Mouse (Mus musculus) megakaryocyte, embryonic 14.5 days (primary cell): ENCODE data around the gene Gnas. TPM values are rescaled to one million over a fixed set of nuclear protein-coding genes. Genes with fewer than 3 reads are reported as not detected.

Source experiments
- H3K27me3 ChIP-seq: replicated peaks from 2 replicates; pipeline ENCODE3; 2012; ENCODE audit warnings: inconsistent platforms
- H3K36me3 ChIP-seq: replicated peaks from 2 replicates; pipeline ENCODE3; 2012; ENCODE audit warnings: low read length, inconsistent platforms, mixed read lengths
- H3K4me1 ChIP-seq: 2 replicates; pipeline ENCODE4 v1.6.1; 2012; ENCODE audit warnings: inconsistent platforms
- H3K4me3 ChIP-seq: replicated peaks from 2 replicates; pipeline ENCODE3; 2012; ENCODE audit warnings: moderate library complexity, mild to moderate bottlenecking, inconsistent platforms
- H3K9me3 ChIP-seq: 2 replicates; pipeline ENCODE4 v1.6.1; 2012; ENCODE audit warnings: inconsistent platforms
- FLI1 ChIP-seq: IDR thresholded peaks from 2 replicates; pipeline ENCODE4 v1.6.1; 2012; ENCODE audit warnings: low read length, inconsistent platforms, mixed read lengths
- GATA1 ChIP-seq: IDR thresholded peaks from 3 replicates; pipeline ENCODE4 v1.6.1; 2012; ENCODE audit warnings: mixed read lengths, low read length, inconsistent platforms, borderline replicate concordance
- polyA plus RNA-seq: library from polyadenylated mRNA; stranded (reverse); fragments of >175 nt; gene quantifications from 2 replicates; pipeline ENCODE4 v1.2.3, GENCODE M21; 2012; ENCODE audit warnings: low replicate concordance; ENCODE audit not compliant: insufficient read depth

The Gnas gene
- polyA plus RNA-seq, 1 experiment: 1,276 TPM

- no peak overlapping the region for H3K4me3 ChIP-seq
- no peak for TF ChIP-seq GATA1
- TF ChIP-seq FLI1: no peak
- H3K4me1 ChIP-seq: peaks cover 28% of the 10 kb centered on the region
- H3K9me3 ChIP-seq: no peaks in the 10 kb centered on the region
- no peaks in the 10 kb centered on the region for H3K27me3 ChIP-seq
- H3K36me3 ChIP-seq: no peaks in the 10 kb centered on the region
Observed at GRCm38 (mm10) chr2:174316661-174317060, 32.5 kb downstream of the Gnas start.

- Histone ChIP-seq H3K4me1 (peaks cover 7% of the 10 kb centered on the region), H3K27me3 (no peaks in the 10 kb centered on the region), H3K36me3 (peaks cover 4% of the 10 kb centered on the region), H3K4me3 (peak overlapping the region; percentile 97), H3K9me3 (peaks cover 9% of the 10 kb centered on the region)
- TF ChIP-seq GATA1 (no peak), FLI1 (no peak)
Observed at GRCm38 (mm10) chr2:174325989-174326388, 41.9 kb downstream of the Gnas start.

GRCm38 (mm10) chr2:174326481-174326880, 42.4 kb downstream of the Gnas start:
- TF ChIP-seq FLI1: no peak
- TF ChIP-seq GATA1: no peak
- H3K4me1 ChIP-seq: peaks cover 7% of the 10 kb centered on the region
- peaks cover 9% of the 10 kb centered on the region for H3K9me3 ChIP-seq
- H3K27me3 ChIP-seq: no peaks in the 10 kb centered on the region
- H3K36me3 ChIP-seq: peaks cover 4% of the 10 kb centered on the region
- peak overlapping the region; percentile 97 for H3K4me3 ChIP-seq

- peaks cover 9% of the 10 kb centered on the region for H3K36me3 ChIP-seq
- no peaks in the 10 kb centered on the region for H3K27me3 ChIP-seq
- H3K9me3 ChIP-seq: peaks cover 9% of the 10 kb centered on the region
- H3K4me3 ChIP-seq: peak overlapping the region; percentile 97
- TF ChIP-seq GATA1 (0 out of 3 replicates have a peak, but pooled peaks have one; percentile 11), FLI1 (no peak)
- peaks cover 14% of the 10 kb centered on the region for H3K4me1 ChIP-seq
Observed at GRCm38 (mm10) chr2:174327295-174327981, 43.3 kb downstream of the Gnas start.

GRCm38 (mm10) chr2:174328358-174328905, 44.3 kb downstream of the Gnas start:
- TF ChIP-seq FLI1: no peak
- TF ChIP-seq GATA1: no peak
- Histone ChIP-seq H3K36me3 (peaks cover 9% of the 10 kb centered on the region), H3K9me3 (peaks cover 9% of the 10 kb centered on the region), H3K4me1 (peaks cover 23% of the 10 kb centered on the region), H3K27me3 (no peaks in the 10 kb centered on the region), H3K4me3 (peak overlapping the region; percentile 97)

GRCm38 (mm10) chr2:174328926-174329662, 45.0 kb downstream of the Gnas start:
- H3K27me3 ChIP-seq: no peaks in the 10 kb centered on the region
- TF ChIP-seq GATA1 (no peak), FLI1 (no peak)
- H3K4me1 ChIP-seq: peaks cover 29% of the 10 kb centered on the region
- peak overlapping the region; percentile 97 for H3K4me3 ChIP-seq
- H3K9me3 ChIP-seq: peaks cover 9% of the 10 kb centered on the region
- peaks cover 16% of the 10 kb centered on the region for H3K36me3 ChIP-seq

GRCm38 (mm10) chr2:174329663-174330615, 45.8 kb downstream of the Gnas start:
- peak overlapping the region; percentile 97 for H3K4me3 ChIP-seq
- no peak for TF ChIP-seq FLI1
- TF ChIP-seq GATA1: no peak
- peaks cover 9% of the 10 kb centered on the region for H3K9me3 ChIP-seq
- H3K4me1 ChIP-seq: peaks cover 38% of the 10 kb centered on the region
- H3K36me3 ChIP-seq: peaks cover 24% of the 10 kb centered on the region
- H3K27me3 ChIP-seq: no peaks in the 10 kb centered on the region

GRCm38 (mm10) chr2:174330616-174331191, 46.6 kb downstream of the Gnas start:
- no peak for TF ChIP-seq GATA1
- no peak for TF ChIP-seq FLI1
- H3K27me3 ChIP-seq: no peaks in the 10 kb centered on the region
- H3K4me3 ChIP-seq: peak overlapping the region; percentile 97
- H3K4me1 ChIP-seq: peaks cover 45% of the 10 kb centered on the region
- peaks cover 9% of the 10 kb centered on the region for H3K9me3 ChIP-seq
- peaks cover 32% of the 10 kb centered on the region for H3K36me3 ChIP-seq
